Mouse (Mus musculus): ENCODE data around the gene Gnl3l.

GRCm38 (mm10) chrX:151017897-151018296 is 775 bp upstream of the Gnl3l start:
- TF ChIP-seq CTCF (IDR thresholded peaks at IDR 0.05; ENCODE audit: low read depth) (no peak), EP300 (optimal IDR thresholded peaks at IDR 0.05) (no peak)
